Comparison of ENCODE assay signal across 11 mouse cellular contexts in genomic region chr12:84212297-84212696, GRCm38 (mm10). TPM values are rescaled to one million over a fixed set of nuclear protein-coding genes. Genes with fewer than 3 reads are reported as not detected.
DNase-seq lines count a peak whose midpoint lies in the region; ATAC-seq lines count a peak whose summit lies in the region.
"Had no signal": no experiment of that assay in that cellular context is flagged by ENCODE, and none has a peak within 500 bp of the region (broad histone marks: within the 10 kb centered on the region; RNA-seq: fewer than 3 reads in every experiment).

No protein-coding gene starts in this region.

- H3K4me1 ChIP-seq in liver, embryonic 16.5 days (ENCODE audit: control insufficient read depth, low read depth, low read length) = peaks cover 73% of the 10 kb centered on the region
- peaks cover 48% of the 10 kb centered on the region for H3K4me1 ChIP-seq in liver, embryonic 11.5 days (replicated peaks; ENCODE audit: control insufficient read depth, insufficient read depth, low read length)

- H3K4me3 ChIP-seq in liver, embryonic 16.5 days (ENCODE audit: low read depth, low read length) = no peak overlapping the region
- H3K4me3 ChIP-seq in liver, embryonic 11.5 days (ENCODE audit: low read depth, low read length) = no peak overlapping the region
- H3K4me3 ChIP-seq: forebrain, embryonic 15.5 days; hindbrain, embryonic 10.5 days had no signal

- H3K27ac ChIP-seq in liver, embryonic 16.5 days (ENCODE audit: low read length) = peak overlapping the region; percentile 52
- H3K27ac ChIP-seq in liver, embryonic 11.5 days (ENCODE audit: low read depth, low read length) = no peak overlapping the region
- H3K27ac ChIP-seq: forebrain, embryonic 15.5 days; hindbrain, embryonic 10.5 days had no signal

- intact Hi-C loops in heart, postnatal 14 days (cut with DNase I) = no loop called here
- intact Hi-C loops in left cerebral cortex, postnatal 25 days (cut with DNase I) = no loop called here

- 67% methylated on average over 4 of the region's 4 CpGs for WGBS in liver, embryonic 16.5 days (ENCODE audit: insufficient replicate concordance)
- WGBS in liver, embryonic 11.5 days = 66% methylated on average over 4 of the region's 4 CpGs

- DNase-seq in liver, embryonic 11.5 days (ENCODE audit: low spot score) = no peak
- peak; percentile 81 for DNase-seq in adrenal gland, adult 2 months
- peak; percentile 44 to 51 for DNase-seq in heart, postnatal 14 days
- peak; percentile 67 for DNase-seq in lung, postnatal 10 days
- DNase-seq in thymus, postnatal 10 days (ENCODE audit: low spot score in 2 of 2) = no peak
- no peak for DNase-seq in cerebellum, postnatal 4 days (ENCODE audit: low spot score in 2 of 2)
- no peak for DNase-seq in left cerebral cortex, postnatal 25 days (ENCODE audit: low spot score in 2 of 2)
- DNase-seq: embryo, embryonic 11 days had no signal

- H3K36me3 ChIP-seq in liver, embryonic 16.5 days (ENCODE audit: control insufficient read depth, insufficient read depth) = no peaks in the 10 kb centered on the region; the same call in 1 of the 2 replicates
- H3K36me3 ChIP-seq in liver, embryonic 11.5 days (ENCODE audit: control insufficient read depth, insufficient read depth, low read length) = peaks cover 3% of the 10 kb centered on the region; the same call in 1 of the 2 replicates
- H3K36me3 ChIP-seq: forebrain, embryonic 15.5 days had no signal

- no peaks in the 10 kb centered on the region for H3K9me3 ChIP-seq in liver, embryonic 16.5 days (replicated peaks; ENCODE audit: control insufficient read depth, low read length)
- no peaks in the 10 kb centered on the region for H3K9me3 ChIP-seq in liver, embryonic 11.5 days (ENCODE audit: control insufficient read depth, low read length)
- H3K9me3 ChIP-seq: forebrain, embryonic 15.5 days; hindbrain, embryonic 10.5 days had no signal

- no peaks in the 10 kb centered on the region for H3K27me3 ChIP-seq in liver, embryonic 16.5 days (ENCODE audit: control insufficient read depth, insufficient read depth, low read depth, low read length)
- H3K27me3 ChIP-seq in liver, embryonic 11.5 days (replicated peaks; ENCODE audit: control insufficient read depth, insufficient read depth, low read length) = no peaks in the 10 kb centered on the region
- H3K27me3 ChIP-seq: forebrain, embryonic 15.5 days had no signal

- H3K9ac ChIP-seq in liver, embryonic 16.5 days (ENCODE audit: low read depth, low read length) = no peak overlapping the region
- H3K9ac ChIP-seq in liver, embryonic 11.5 days (ENCODE audit: low read depth, low read length) = no peak overlapping the region
- H3K9ac ChIP-seq: forebrain, embryonic 15.5 days had no signal

- peak; percentile 61 for ATAC-seq in liver, embryonic 16.5 days (ENCODE audit: low read depth)
- no peak for ATAC-seq in liver, embryonic 11.5 days (replicated peaks; ENCODE audit: low FRiP score)
- ATAC-seq: forebrain, embryonic 15.5 days had no signal

- no peak overlapping the region for H3K4me2 ChIP-seq in liver, embryonic 16.5 days (ENCODE audit: low read depth, low read length)
- H3K4me2 ChIP-seq in liver, embryonic 11.5 days = no peak overlapping the region
- H3K4me2 ChIP-seq: forebrain, embryonic 15.5 days had no signal

RNA-seq across cellular contexts. Expression of gene Elmsan1, which starts 6.4 kb away (rescaled TPM):
- polyA plus RNA-seq in liver, embryonic 16.5 days (2015; fragmentation: Nextera tagmentation; extraction: Ambion mirVana) = 6.9 and 7.8 TPM in 2 replicates
- polyA plus RNA-seq in liver, embryonic 11.5 days (2014; fragmentation: Nextera tagmentation; extraction: Ambion mirVana) = 12.6 and 13.4 TPM in 2 replicates
- 10 to 100 TPM; 17.0 to 22.7 TPM for total RNA-seq in adrenal gland, adult 2 months (2021)
- polyA plus RNA-seq in adrenal gland, adult 2 months (2012; rRNA removed) = 14.4 and 20.4 TPM in 2 replicates
- total RNA-seq in heart, postnatal 14 days (2021) = 10 to 100 TPM; 15.7 to 16.9 TPM
- 10 to 100 TPM; 15.0 to 15.7 TPM for total RNA-seq in left cerebral cortex, postnatal 25 days (2021)

Comparison
In these comparisons a context has a peak if more than half of its experiments do, and no peak if none do; other contexts are left out.
1. DNase-seq: peak in adrenal gland, adult 2 months (single experiment), heart, postnatal 14 days (2 of 2) and lung, postnatal 10 days (single experiment); none in liver, embryonic 11.5 days (single experiment), thymus, postnatal 10 days (0 of 2), cerebellum, postnatal 4 days (0 of 2) and left cerebral cortex, postnatal 25 days (0 of 2).